Mouse (Mus musculus) midbrain, postnatal 0 days (tissue): ENCODE results near the gene Ehbp1l1. TPM values are rescaled to one million over a fixed set of nuclear protein-coding genes. Genes with fewer than 3 reads are reported as not detected.

ENCODE experiments used
- ATAC-seq: fragments of 200-750 bp; cut with Nextera tagmentation; 2 replicates; pipeline ENCODE4 v1.8.0; 2017; ENCODE audit warnings: moderate number of reproducible peaks, mild to moderate bottlenecking, moderate TSS enrichment, moderate library complexity; ENCODE audit not compliant: low FRiP score
- DNase-seq: peaks from one replicate; pipeline ENCODE4 v3.0.0-alpha.2; 2015; ENCODE audit warnings: low spot score
- H3K27ac ChIP-seq: fragments of 300-500 bp; sonication (generic); 2 replicates; pipeline ENCODE4 v1.5.1; 2014; ENCODE audit warnings: low read depth, mild to moderate bottlenecking, low read length, mixed read lengths
- H3K27me3 ChIP-seq: fragments of 300-500 bp; sonication (generic); 2 replicates; pipeline ENCODE4 v1.6.1; 2014; ENCODE audit warnings: low read length, control low read depth, mixed read lengths; ENCODE audit not compliant: insufficient read depth
- H3K36me3 ChIP-seq: fragments of 300-500 bp; sonication (generic); 2 replicates; pipeline ENCODE4 v1.6.1; 2014; ENCODE audit warnings: low read length, control low read depth, mixed read lengths; ENCODE audit not compliant: insufficient read depth
- H3K4me1 ChIP-seq: fragments of 300-500 bp; sonication (generic); 2 replicates; pipeline ENCODE4 v1.6.1; 2014; ENCODE audit warnings: mild to moderate bottlenecking, control low read depth, antibody characterized with exemption, low read length, mixed read lengths; ENCODE audit not compliant: insufficient read depth
- H3K4me2 ChIP-seq: fragments of 300-500 bp; sonication (generic); 2 replicates; pipeline ENCODE4 v1.6.1; 2014; ENCODE audit warnings: low read depth, mild to moderate bottlenecking, low read length, mixed read lengths; ENCODE audit not compliant: poor library complexity, severe bottlenecking
- H3K4me3 ChIP-seq: fragments of 300-500 bp; sonication (generic); 2 replicates; pipeline ENCODE4 v1.5.1; 2014; ENCODE audit warnings: low read depth, mild to moderate bottlenecking, low read length, moderate library complexity
- H3K9ac ChIP-seq: fragments of 300-500 bp; sonication (generic); replicated peaks from 2 replicates; pipeline ENCODE4 v1.6.1; 2014; ENCODE audit warnings: mild to moderate bottlenecking, low read length, moderate library complexity, mixed read lengths; ENCODE audit not compliant: poor library complexity, severe bottlenecking
- H3K9me3 ChIP-seq: fragments of 300-500 bp; sonication (generic); 2 replicates; pipeline ENCODE4 v1.6.1; 2016; ENCODE audit warnings: low read length, control low read depth
- CTCF ChIP-seq: IDR thresholded peaks from 2 replicates; pipeline ENCODE4 v1.5.1; 2016; ENCODE audit warnings: antibody characterized with exemption, mild to moderate bottlenecking
- WGBS: fragments of 180-500 bp; shearing (Covaris S2); extraction: QIAGEN DNeasy Blood & Tissue Kit; methylation state at CpG from one replicate; pipeline ENCODE4 v1.1.7; 2014; 5-methylcytosine and 5-hydroxymethylcytosine counted together
- polyA plus RNA-seq: library from polyadenylated mRNA; unstranded; fragments of >200 nt; fragmentation: Nextera tagmentation; extraction: Ambion mirVana; gene quantifications from 2 replicates; pipeline ENCODE4 v1.2.1, GENCODE M21; 2015
- total RNA-seq: library from RNA; depleted of rRNA; stranded (reverse); fragments of >200 nt; gene quantifications from 2 replicates; pipeline ENCODE4 v1.2.3, GENCODE M21; 2014

Gene Ehbp1l1
- total and polyA plus RNA-seq, 2 experiments from 2014 or later: 25.6 to 65.2 TPM

GRCm38 (mm10) chr19:5740320-5741317, 14.5 kb upstream of the Ehbp1l1 start, which contains the start of gene Ltbp3:
TSS of gene Ltbp3 (plus strand) at chr19:5740904.
- H3K9ac ChIP-seq: peak within 1 kb of the TSS; percentile 68
- no peaks in the 10 kb centered on the region for H3K9me3 ChIP-seq
- no peaks in the 10 kb centered on the region for H3K4me1 ChIP-seq
- no peaks in the 10 kb centered on the region for H3K36me3 ChIP-seq
- peak within 1 kb of the TSS; percentile 57 for H3K27ac ChIP-seq
- peak; percentile 88 for DNase-seq
- ATAC-seq: peak; percentile 42
- peak within 1 kb of the TSS; percentile 96 for H3K4me2 ChIP-seq
- H3K27me3 ChIP-seq: peaks cover 11% of the 10 kb centered on the region; the same call in 1 of the 2 replicates
- TF ChIP-seq CTCF: no peak
- 18% methylated on average over 11 of the region's 14 CpGs for WGBS
- peak within 1 kb of the TSS; percentile 53 for H3K4me3 ChIP-seq

GRCm38 (mm10) chr19:5739446-5739845, 13.3 kb upstream of the Ehbp1l1 start:
- ATAC-seq: no peak

GRCm38 (mm10) chr19:5734325-5734724, 8.2 kb upstream of the Ehbp1l1 start:
- ATAC-seq: no peak
- 80% methylated on average over 9 of the region's 9 CpGs for WGBS
- H3K9ac ChIP-seq: no peak overlapping the region

More at GRCm38 (mm10) chr19:5739446-5739845, 13.3 kb upstream of the Ehbp1l1 start:
- Histone ChIP-seq H3K27ac (no peak overlapping the region), H3K36me3 (no peaks in the 10 kb centered on the region), H3K4me3 (no peak overlapping the region), H3K27me3 (peaks cover under 1% of the 10 kb centered on the region; the same call in 1 of the 2 replicates), H3K4me2 (no peak overlapping the region), H3K9me3 (no peaks in the 10 kb centered on the region), H3K9ac (no peak overlapping the region), H3K4me1 (no peaks in the 10 kb centered on the region)
- DNase-seq: no peak
- TF ChIP-seq CTCF: no peak
- 66% methylated on average over 2 of the region's 2 CpGs for WGBS

GRCm38 (mm10) chr19:5731264-5731978, 5.3 kb upstream of the Ehbp1l1 start:
- peak; percentile 98 for DNase-seq
- H3K27me3 ChIP-seq: no peaks in the 10 kb centered on the region
- peak overlapping the region; percentile 73 for H3K9ac ChIP-seq
- H3K4me2 ChIP-seq: peak overlapping the region; percentile 95
- no peak for TF ChIP-seq CTCF
- peak; percentile 89 for ATAC-seq
- H3K36me3 ChIP-seq: no peaks in the 10 kb centered on the region; the same call in 1 of the 2 replicates
- H3K4me1 ChIP-seq: peaks cover 24% of the 10 kb centered on the region; the same call in 1 of the 2 replicates
- H3K4me3 ChIP-seq: peak overlapping the region; percentile 69
- H3K27ac ChIP-seq: peak overlapping the region; percentile 33
- no peaks in the 10 kb centered on the region for H3K9me3 ChIP-seq
- WGBS: under 1% methylated on average over 47 of the region's 47 CpGs

More at GRCm38 (mm10) chr19:5734325-5734724, 8.2 kb upstream of the Ehbp1l1 start:
- TF ChIP-seq CTCF: no peak
- Histone ChIP-seq H3K27me3 (no peaks in the 10 kb centered on the region), H3K9me3 (no peaks in the 10 kb centered on the region), H3K4me1 (peaks cover 13% of the 10 kb centered on the region; the same call in 1 of the 2 replicates), H3K4me2 (no peak overlapping the region), H3K36me3 (no peaks in the 10 kb centered on the region; the same call in 1 of the 2 replicates), H3K4me3 (no peak overlapping the region), H3K27ac (no peak overlapping the region)
- no peak for DNase-seq

- no peaks in the 10 kb centered on the region for H3K9me3 ChIP-seq
- 73% methylated on average over 29 of the region's 29 CpGs for WGBS
- peak overlapping the region; percentile 69 for H3K4me3 ChIP-seq
- H3K4me1 ChIP-seq: peaks cover 32% of the 10 kb centered on the region; the same call in 1 of the 2 replicates
- H3K4me2 ChIP-seq: peak overlapping the region; percentile 95
- H3K36me3 ChIP-seq: no peaks in the 10 kb centered on the region; the same call in 1 of the 2 replicates
- DNase-seq: no peak
- ATAC-seq: no peak
- H3K27ac ChIP-seq: no peak overlapping the region; the same call in 1 of the 2 replicates
- no peaks in the 10 kb centered on the region for H3K27me3 ChIP-seq
- no peak for TF ChIP-seq CTCF
- peak overlapping the region; percentile 73 for H3K9ac ChIP-seq
These were observed 4.4 kb upstream of the Ehbp1l1 start for GRCm38 (mm10) chr19:5730314-5731186.
